Mouse (Mus musculus) heart, embryonic 11.5 days (tissue): ENCODE results near the gene Cdkn2b. TPM values are rescaled to one million over a fixed set of nuclear protein-coding genes. Genes with fewer than 3 reads are reported as not detected.
A peak's percentile ranks its signal among the peaks of the same experiment; 100 is the strongest.

Experiments used
- ATAC-seq: fragments of 200-750 bp; cut with Nextera tagmentation; replicated peaks from 2 replicates; pipeline ENCODE4 v1.8.0; 2017; ENCODE audit warnings: moderate library complexity; ENCODE audit not compliant: insufficient number of reproducible peaks, low FRiP score, low TSS enrichment
- H3K27ac ChIP-seq: fragments of 300-500 bp; sonication (generic); 2 replicates; pipeline ENCODE4 v1.5.1; 2014; ENCODE audit warnings: mild to moderate bottlenecking, low read depth, low read length
- H3K27me3 ChIP-seq: fragments of 300-500 bp; sonication (generic); 2 replicates; pipeline ENCODE4 v1.6.1; 2014; ENCODE audit warnings: mild to moderate bottlenecking, low read length, mixed read lengths; ENCODE audit not compliant: control insufficient read depth, insufficient read depth
- H3K36me3 ChIP-seq: fragments of 300-500 bp; sonication (generic); 2 replicates; pipeline ENCODE4 v1.6.1; 2014; ENCODE audit warnings: mild to moderate bottlenecking, low read length, moderate library complexity, mixed read lengths; ENCODE audit not compliant: control insufficient read depth, insufficient read depth
- H3K4me1 ChIP-seq: fragments of 300-500 bp; sonication (generic); 2 replicates; pipeline ENCODE4 v1.6.1; 2014; ENCODE audit warnings: low read length; ENCODE audit not compliant: control insufficient read depth, insufficient read depth
- H3K4me2 ChIP-seq: fragments of 300-500 bp; sonication (generic); 2 replicates; pipeline ENCODE4 v1.6.1; 2014; ENCODE audit warnings: mild to moderate bottlenecking, moderate library complexity
- H3K4me3 ChIP-seq: fragments of 300-500 bp; sonication (generic); 2 replicates; pipeline ENCODE4 v1.5.1; 2014; ENCODE audit warnings: low read depth, low read length
- H3K9ac ChIP-seq: fragments of 300-500 bp; sonication (generic); 2 replicates; pipeline ENCODE4 v1.6.1; 2014; ENCODE audit warnings: mild to moderate bottlenecking, low read depth, low read length, moderate library complexity
- H3K9me3 ChIP-seq: fragments of 300-500 bp; sonication (generic); replicated peaks from 2 replicates; pipeline ENCODE4 v1.6.1; 2016; ENCODE audit warnings: low read length; ENCODE audit not compliant: control insufficient read depth
- WGBS: fragments of 180-500 bp; shearing (Covaris S2); extraction: QIAGEN DNeasy Blood & Tissue Kit; methylation state at CpG from one replicate; pipeline ENCODE4 v1.1.7; 2014; ENCODE audit not compliant: insufficient replicate concordance; 5-methylcytosine and 5-hydroxymethylcytosine counted together
- polyA plus RNA-seq: library from polyadenylated mRNA; unstranded; fragments of >200 nt; fragmentation: Nextera tagmentation; extraction: Ambion mirVana; gene quantifications from 2 replicates; pipeline ENCODE4 v1.2.1, GENCODE M21; 2014

Cdkn2b gene
- 2.4 and 2.7 TPM in 2 replicates for polyA plus RNA-seq

DNA sequence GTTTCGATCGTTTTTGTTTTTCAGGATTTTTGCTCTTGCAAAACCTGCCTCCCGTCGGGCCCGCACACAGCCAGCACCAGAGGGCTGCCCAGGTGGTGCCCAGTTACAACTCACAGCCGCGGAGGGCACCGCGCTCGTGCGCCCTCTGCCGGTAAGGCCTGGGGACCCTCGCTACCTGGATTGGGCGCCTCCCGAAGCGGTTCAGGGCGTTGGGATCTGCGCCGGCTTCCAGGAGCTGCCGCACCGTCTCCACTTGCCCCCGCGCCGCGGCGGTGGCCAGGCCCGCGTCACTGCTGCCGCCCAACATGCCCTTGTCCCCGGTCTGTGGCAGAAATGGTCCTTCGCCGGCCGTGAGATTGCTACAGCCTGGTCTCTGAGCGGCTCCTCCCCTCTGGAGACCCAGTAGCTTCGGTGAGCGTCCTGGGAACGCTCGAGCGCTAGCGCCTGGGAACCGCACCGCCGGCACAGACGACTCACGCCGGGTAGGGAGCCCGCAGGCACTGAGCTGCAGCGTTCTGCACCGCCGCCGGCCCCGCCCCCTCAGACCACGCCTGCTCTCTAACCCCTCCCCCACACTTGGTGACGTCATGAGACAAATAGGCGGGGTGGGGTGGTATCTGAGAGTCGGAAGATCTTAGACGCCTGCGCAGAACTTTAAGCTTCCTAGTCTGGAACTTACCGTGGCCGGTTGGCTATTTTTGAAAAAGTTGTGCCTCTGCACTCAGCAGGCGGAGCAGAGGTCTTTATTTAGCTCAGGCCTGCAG, at the start of gene Cdkn2b:
Gene Cdkn2b, minus strand, starts transcription at position 549 of the 764 bp plus-strand sequence.
- H3K9ac ChIP-seq: peak within 1 kb of the TSS; percentile 58; the same call in 1 of the 2 replicates
- peak within 1 kb of the TSS; percentile 97 for H3K4me2 ChIP-seq
- H3K36me3 ChIP-seq: no peaks in the 10 kb centered on the region
- peak; percentile 93 for ATAC-seq
- no peak within 1 kb of the TSS for H3K27ac ChIP-seq
- no peaks in the 10 kb centered on the region for H3K9me3 ChIP-seq
- peak within 1 kb of the TSS; percentile 63 for H3K4me3 ChIP-seq
- WGBS: under 1% methylated on average over 56 of the region's 61 CpGs
- H3K4me1 ChIP-seq: no peaks in the 10 kb centered on the region; the same call in 1 of the 2 replicates
- peaks cover 40% of the 10 kb centered on the region for H3K27me3 ChIP-seq

GRCm38 (mm10) chr4:89360349-89360748, 49.5 kb upstream of the Cdkn2b start:
- Histone ChIP-seq H3K4me1 (no peaks in the 10 kb centered on the region), H3K27ac (no peak overlapping the region), H3K27me3 (no peaks in the 10 kb centered on the region; the same call in 1 of the 2 replicates), H3K9ac (no peak overlapping the region), H3K36me3 (no peaks in the 10 kb centered on the region), H3K4me3 (no peak overlapping the region), H3K9me3 (no peaks in the 10 kb centered on the region), H3K4me2 (no peak overlapping the region)
- no peak for ATAC-seq
- 77% methylated on average over 3 of the region's 3 CpGs for WGBS

DNA sequence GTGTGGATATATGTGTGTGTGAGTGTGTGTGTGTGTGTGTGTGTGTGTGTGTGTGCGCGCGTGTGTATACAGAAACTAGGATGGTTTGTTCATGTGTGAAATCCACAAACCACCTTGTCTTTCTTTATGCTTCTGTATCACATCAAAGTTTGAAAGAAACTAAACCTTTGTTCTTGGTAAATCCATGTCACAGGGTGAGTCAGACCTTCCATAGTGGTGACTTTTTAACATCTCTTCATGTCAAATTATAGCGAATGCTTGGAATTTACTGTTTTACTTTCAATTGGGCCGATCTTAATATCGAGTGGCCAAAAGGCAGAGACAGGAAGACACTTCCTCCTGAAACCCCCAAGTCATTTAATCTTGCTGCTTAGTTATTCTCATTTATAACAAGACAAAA, 48.7 kb upstream of the Cdkn2b start:
- no peaks in the 10 kb centered on the region for H3K9me3 ChIP-seq
- no peak for ATAC-seq

DNA sequence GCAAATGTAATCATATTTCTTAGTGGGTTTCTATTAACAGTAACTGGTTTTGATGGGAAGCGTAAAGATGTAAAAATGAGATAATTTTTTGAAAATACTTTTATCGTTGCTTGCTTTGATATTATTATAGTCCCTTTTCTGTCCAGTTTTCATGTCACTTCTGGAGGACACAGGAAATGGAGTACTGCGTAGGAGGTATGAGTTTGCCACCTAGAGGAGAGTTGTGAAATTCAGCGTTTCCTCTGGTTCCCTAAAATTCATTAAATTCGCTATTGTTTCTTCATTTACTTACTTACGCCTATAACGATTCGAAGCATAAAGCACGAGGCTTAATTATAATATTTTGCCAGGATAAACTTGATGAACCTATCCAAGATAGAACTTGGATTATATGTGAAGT, 43.1 kb upstream of the Cdkn2b start:
- Histone ChIP-seq H3K9me3 (no peaks in the 10 kb centered on the region), H3K36me3 (no peaks in the 10 kb centered on the region), H3K27me3 (no peaks in the 10 kb centered on the region; the same call in 1 of the 2 replicates), H3K4me1 (no peaks in the 10 kb centered on the region), H3K9ac (no peak overlapping the region), H3K4me3 (no peak overlapping the region), H3K27ac (no peak overlapping the region), H3K4me2 (no peak overlapping the region)
- WGBS: 42% methylated on average over 9 of the region's 9 CpGs
- ATAC-seq: no peak

More for the DNA sequence above, 48.7 kb upstream of the Cdkn2b start:
- H3K4me1 ChIP-seq: no peaks in the 10 kb centered on the region
- H3K27me3 ChIP-seq: no peaks in the 10 kb centered on the region; the same call in 1 of the 2 replicates
- no peak overlapping the region for H3K4me2 ChIP-seq
- no peak overlapping the region for H3K9ac ChIP-seq
- H3K36me3 ChIP-seq: no peaks in the 10 kb centered on the region
- no peak overlapping the region for H3K27ac ChIP-seq
- WGBS: 87% methylated on average over 6 of the region's 6 CpGs
- no peak overlapping the region for H3K4me3 ChIP-seq

DNA sequence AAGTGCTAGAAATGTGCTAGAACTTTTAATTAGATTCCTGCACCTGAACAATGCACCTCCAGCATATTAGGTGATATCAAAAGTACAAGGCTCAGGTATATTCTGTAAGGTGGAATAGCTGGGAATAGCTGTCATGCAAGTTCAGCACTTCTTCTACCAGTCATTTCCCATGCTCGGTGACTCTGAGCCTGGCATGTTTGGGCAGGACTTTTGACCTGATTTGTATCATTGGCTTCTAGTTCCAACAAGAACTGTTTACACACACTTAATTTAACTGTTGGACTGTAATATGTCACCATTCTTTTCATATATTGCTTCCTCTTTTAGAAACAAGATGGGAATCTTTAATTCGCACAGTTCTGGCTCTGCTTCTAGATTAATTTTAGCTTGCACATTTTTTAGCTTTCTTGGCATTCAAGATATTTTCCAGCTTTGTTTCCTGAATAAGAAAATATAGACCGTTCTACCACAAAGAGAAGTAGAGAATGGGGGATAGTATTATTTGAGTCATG, 42.3 kb upstream of the Cdkn2b start:
- WGBS: 74% methylated on average over 3 of the region's 3 CpGs
- Histone ChIP-seq H3K9ac (no peak overlapping the region), H3K4me2 (no peak overlapping the region), H3K4me3 (no peak overlapping the region), H3K4me1 (no peaks in the 10 kb centered on the region), H3K36me3 (no peaks in the 10 kb centered on the region), H3K9me3 (no peaks in the 10 kb centered on the region), H3K27me3 (no peaks in the 10 kb centered on the region; the same call in 1 of the 2 replicates), H3K27ac (no peak overlapping the region)
- no peak for ATAC-seq

DNA sequence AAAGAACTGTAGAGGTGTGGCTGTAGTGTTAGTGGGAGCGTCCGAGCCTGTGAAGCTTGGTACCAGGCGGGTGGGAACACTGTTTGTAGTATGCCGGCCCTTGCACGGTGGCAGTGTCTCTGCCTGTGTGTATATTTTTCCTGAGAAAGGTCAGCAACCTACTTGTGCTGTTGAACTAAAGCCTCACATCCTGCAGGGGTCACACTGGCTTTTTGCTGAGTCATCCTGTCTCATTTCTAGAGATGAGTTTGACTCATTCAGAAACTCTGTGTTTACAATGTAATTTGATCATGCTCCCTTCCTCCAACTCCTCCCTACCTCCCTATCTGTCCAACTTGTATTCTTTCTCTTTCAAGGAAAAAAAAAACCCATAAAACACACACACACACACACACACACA, 40.6 kb upstream of the Cdkn2b start:
- no peak overlapping the region for H3K9ac ChIP-seq
- H3K4me3 ChIP-seq: no peak overlapping the region
- no peak for ATAC-seq
- no peak overlapping the region for H3K27ac ChIP-seq
- no peaks in the 10 kb centered on the region for H3K4me1 ChIP-seq
- no peaks in the 10 kb centered on the region for H3K27me3 ChIP-seq
- no peak overlapping the region for H3K4me2 ChIP-seq
- 43% methylated on average over 5 of the region's 5 CpGs for WGBS
- no peaks in the 10 kb centered on the region for H3K36me3 ChIP-seq
- no peaks in the 10 kb centered on the region for H3K9me3 ChIP-seq

DNA sequence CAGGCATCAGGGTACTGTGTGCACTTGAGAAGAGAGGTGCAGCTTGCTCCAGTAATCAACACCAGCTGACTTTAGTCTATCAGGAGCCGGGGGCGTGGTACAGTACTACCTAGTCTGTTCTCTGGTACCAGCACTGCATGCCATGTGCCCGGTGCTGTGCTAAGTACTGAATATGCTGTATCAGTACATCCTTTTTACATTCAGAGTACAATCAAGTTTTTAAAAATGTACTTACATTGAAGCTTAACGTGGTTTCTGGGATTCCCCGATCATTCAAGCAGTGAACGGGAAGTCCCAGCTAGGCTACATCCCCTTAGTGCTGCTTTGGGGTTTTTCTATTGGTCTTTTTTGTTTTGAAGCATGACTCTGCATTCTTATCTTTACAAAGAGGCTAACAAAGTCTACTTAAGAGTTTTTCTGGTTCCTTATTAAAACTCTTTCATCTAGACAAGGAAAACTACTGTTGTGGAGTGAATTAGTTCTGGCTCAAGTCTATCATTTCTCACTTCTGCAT, 40.2 kb upstream of the Cdkn2b start:
- no peak for ATAC-seq
- Histone ChIP-seq H3K36me3 (no peaks in the 10 kb centered on the region), H3K4me3 (no peak overlapping the region), H3K9ac (no peak overlapping the region), H3K9me3 (no peaks in the 10 kb centered on the region), H3K4me1 (no peaks in the 10 kb centered on the region), H3K27me3 (no peaks in the 10 kb centered on the region), H3K27ac (no peak overlapping the region), H3K4me2 (no peak overlapping the region)
- WGBS: 72% methylated on average over 6 of the region's 6 CpGs

- no peak overlapping the region for H3K4me2 ChIP-seq
- H3K9ac ChIP-seq: no peak overlapping the region
- H3K4me1 ChIP-seq: no peaks in the 10 kb centered on the region
- ATAC-seq: no peak
- no peaks in the 10 kb centered on the region for H3K36me3 ChIP-seq
- H3K9me3 ChIP-seq: no peaks in the 10 kb centered on the region
- H3K4me3 ChIP-seq: no peak overlapping the region
- 51% methylated on average over 9 of the region's 9 CpGs for WGBS
- H3K27ac ChIP-seq: no peak overlapping the region
- H3K27me3 ChIP-seq: no peaks in the 10 kb centered on the region
These were observed 39.6 kb upstream of the Cdkn2b start for GRCm38 (mm10) chr4:89350391-89350790.
